Mouse (Mus musculus) embryonic facial prominence, embryonic 10.5 days (tissue): ENCODE results near the gene Fam19a5. TPM values are rescaled to one million over a fixed set of nuclear protein-coding genes. Genes with fewer than 3 reads are reported as not detected.

Source experiments
- DNase-seq: peaks from one replicate; pipeline ENCODE4 v3.0.0-alpha.2; 2017; ENCODE audit warnings: low spot score
- H3K27ac ChIP-seq: fragments of 300-500 bp; sonication (generic); replicated peaks from 2 replicates; pipeline ENCODE4 v1.5.1; 2016; ENCODE audit warnings: mild to moderate bottlenecking
- H3K27me3 ChIP-seq: fragments of 300-500 bp; sonication (generic); replicated peaks from 2 replicates; pipeline ENCODE4 v1.6.1; 2016; ENCODE audit warnings: low read depth, mild to moderate bottlenecking; ENCODE audit not compliant: poor library complexity, severe bottlenecking
- H3K36me3 ChIP-seq: fragments of 300-500 bp; sonication (generic); replicated peaks from 2 replicates; pipeline ENCODE4 v1.6.1; 2016; ENCODE audit warnings: mild to moderate bottlenecking, moderate library complexity
- H3K4me1 ChIP-seq: fragments of 300-500 bp; sonication (generic); 2 replicates; pipeline ENCODE4 v1.6.1; 2016
- H3K4me3 ChIP-seq: fragments of 300-500 bp; sonication (generic); 2 replicates; pipeline ENCODE4 v1.5.1; 2016; ENCODE audit warnings: mild to moderate bottlenecking, moderate library complexity
- H3K9me3 ChIP-seq: fragments of 300-500 bp; sonication (generic); 2 replicates; pipeline ENCODE4 v1.6.1; 2016; ENCODE audit warnings: mild to moderate bottlenecking
- WGBS: fragments of 180-500 bp; shearing (Covaris S2); methylation state at CpG from one replicate; pipeline ENCODE4 v1.1.7; 2016; 5-methylcytosine and 5-hydroxymethylcytosine counted together
- polyA plus RNA-seq: library from polyadenylated mRNA; unstranded; fragments of >200 nt; fragmentation: Nextera tagmentation; extraction: Ambion mirVana; gene quantifications from 2 replicates; pipeline ENCODE4 v1.2.1, GENCODE M21; 2016

Gene Fam19a5
- polyA plus RNA-seq: 4.4 and 5.5 TPM in 2 replicates

- 1% methylated on average over 56 of the region's 67 CpGs for WGBS
These were observed at the start of gene Fam19a5 for GRCm38 (mm10) chr15:87543599-87544338. Gene Fam19a5 (plus strand): TSS chr15:87544299.

GRCm38 (mm10) chr15:87501737-87502136 lies 42.4 kb upstream of the Fam19a5 start:
- no peaks in the 10 kb centered on the region for H3K9me3 ChIP-seq
- H3K27me3 ChIP-seq: no peaks in the 10 kb centered on the region
- 82% methylated on average over 3 of the region's 3 CpGs for WGBS
- no peaks in the 10 kb centered on the region for H3K4me1 ChIP-seq
- no peaks in the 10 kb centered on the region for H3K36me3 ChIP-seq
- H3K4me3 ChIP-seq: no peak overlapping the region
- H3K27ac ChIP-seq: no peak overlapping the region
- no peak for DNase-seq

More at GRCm38 (mm10) chr15:87543599-87544338, at the start of gene Fam19a5:
- no peaks in the 10 kb centered on the region for H3K36me3 ChIP-seq
- H3K27me3 ChIP-seq: peaks cover 73% of the 10 kb centered on the region
- H3K4me1 ChIP-seq: peaks cover 50% of the 10 kb centered on the region
- peak; percentile 82 for DNase-seq
- H3K4me3 ChIP-seq: peak within 1 kb of the TSS; percentile 74
- H3K9me3 ChIP-seq: no peaks in the 10 kb centered on the region
- H3K27ac ChIP-seq: peak within 1 kb of the TSS; percentile 84

- DNase-seq: no peak
- Histone ChIP-seq H3K4me1 (no peaks in the 10 kb centered on the region), H3K9me3 (no peaks in the 10 kb centered on the region), H3K27ac (no peak overlapping the region), H3K27me3 (no peaks in the 10 kb centered on the region), H3K4me3 (no peak overlapping the region), H3K36me3 (no peaks in the 10 kb centered on the region)
- WGBS: 69% methylated on average over 3 of the region's 3 CpGs
These were observed 36.8 kb upstream of the Fam19a5 start for GRCm38 (mm10) chr15:87507349-87507748.

GRCm38 (mm10) chr15:87510886-87511285 lies 33.2 kb upstream of the Fam19a5 start:
- no peaks in the 10 kb centered on the region for H3K27me3 ChIP-seq
- H3K9me3 ChIP-seq: no peaks in the 10 kb centered on the region
- WGBS: 93% methylated on average over 4 of the region's 4 CpGs
- no peak overlapping the region for H3K27ac ChIP-seq
- no peak overlapping the region for H3K4me3 ChIP-seq
- DNase-seq: no peak
- H3K36me3 ChIP-seq: no peaks in the 10 kb centered on the region
- H3K4me1 ChIP-seq: no peaks in the 10 kb centered on the region

- H3K9me3 ChIP-seq: no peaks in the 10 kb centered on the region
- no peak for DNase-seq
- no peaks in the 10 kb centered on the region for H3K4me1 ChIP-seq
- no peaks in the 10 kb centered on the region for H3K27me3 ChIP-seq
- no peak overlapping the region for H3K4me3 ChIP-seq
- no peaks in the 10 kb centered on the region for H3K36me3 ChIP-seq
- no peak overlapping the region for H3K27ac ChIP-seq
These were observed 25.9 kb upstream of the Fam19a5 start for GRCm38 (mm10) chr15:87518161-87518560.

GRCm38 (mm10) chr15:87529271-87529670 lies 14.8 kb upstream of the Fam19a5 start:
- Histone ChIP-seq H3K4me1 (no peaks in the 10 kb centered on the region), H3K9me3 (no peaks in the 10 kb centered on the region), H3K27ac (no peak overlapping the region), H3K27me3 (no peaks in the 10 kb centered on the region), H3K4me3 (no peak overlapping the region), H3K36me3 (no peaks in the 10 kb centered on the region)
- WGBS: 92% methylated on average over 4 of the region's 4 CpGs
- no peak for DNase-seq

- H3K4me3 ChIP-seq: no peak overlapping the region
- WGBS: 77% methylated on average over 1 of the region's 1 CpGs
- H3K36me3 ChIP-seq: no peaks in the 10 kb centered on the region
- H3K27ac ChIP-seq: no peak overlapping the region
- H3K27me3 ChIP-seq: peaks cover 57% of the 10 kb centered on the region
- H3K4me1 ChIP-seq: peaks cover 29% of the 10 kb centered on the region
- DNase-seq: no peak
- H3K9me3 ChIP-seq: 0 out of 2 replicates have a peak, but pooled peaks cover under 1% of the 10 kb centered on the region
These were observed 2.4 kb upstream of the Fam19a5 start for GRCm38 (mm10) chr15:87541656-87542055.

- under 1% methylated on average over 84 of the region's 84 CpGs for WGBS
- Histone ChIP-seq H3K9me3 (no peaks in the 10 kb centered on the region), H3K27me3 (peaks cover 81% of the 10 kb centered on the region), H3K36me3 (no peaks in the 10 kb centered on the region), H3K4me3 (peak overlapping the region; percentile 74), H3K27ac (peak overlapping the region; percentile 84), H3K4me1 (peaks cover 58% of the 10 kb centered on the region)
- peak; percentile 79 for DNase-seq
These were observed 466 bp downstream of the Fam19a5 start for GRCm38 (mm10) chr15:87544401-87545129.

- WGBS: 10% methylated on average over 18 of the region's 18 CpGs
- Histone ChIP-seq H3K9me3 (no peaks in the 10 kb centered on the region), H3K27ac (peak overlapping the region; percentile 84; the same call in 1 of the 2 replicates), H3K4me1 (peaks cover 61% of the 10 kb centered on the region), H3K27me3 (peaks cover 80% of the 10 kb centered on the region), H3K36me3 (no peaks in the 10 kb centered on the region), H3K4me3 (peak overlapping the region; percentile 74)
- no peak for DNase-seq
These were observed 1.1 kb downstream of the Fam19a5 start for GRCm38 (mm10) chr15:87545130-87545642.

GRCm38 (mm10) chr15:87545731-87546360 lies 1.7 kb downstream of the Fam19a5 start:
- H3K27ac ChIP-seq: no peak overlapping the region
- no peaks in the 10 kb centered on the region for H3K36me3 ChIP-seq
- H3K9me3 ChIP-seq: no peaks in the 10 kb centered on the region
- no peak for DNase-seq
- peaks cover 74% of the 10 kb centered on the region for H3K27me3 ChIP-seq
- peaks cover 63% of the 10 kb centered on the region for H3K4me1 ChIP-seq
- peak overlapping the region; percentile 74 for H3K4me3 ChIP-seq
- 19% methylated on average over 8 of the region's 8 CpGs for WGBS

GRCm38 (mm10) chr15:87547022-87547421 lies 2.9 kb downstream of the Fam19a5 start:
- Histone ChIP-seq H3K27ac (no peak overlapping the region), H3K27me3 (peaks cover 67% of the 10 kb centered on the region), H3K36me3 (no peaks in the 10 kb centered on the region), H3K4me1 (peaks cover 72% of the 10 kb centered on the region), H3K9me3 (no peaks in the 10 kb centered on the region), H3K4me3 (no peak overlapping the region)
- peak; percentile 69 for DNase-seq
- WGBS: 48% methylated on average over 5 of the region's 5 CpGs

GRCm38 (mm10) chr15:87549724-87550123 lies 5.6 kb downstream of the Fam19a5 start:
- no peak overlapping the region for H3K4me3 ChIP-seq
- H3K4me1 ChIP-seq: peaks cover 61% of the 10 kb centered on the region
- no peak overlapping the region for H3K27ac ChIP-seq
- WGBS: 74% methylated on average over 4 of the region's 4 CpGs
- no peaks in the 10 kb centered on the region for H3K9me3 ChIP-seq
- peaks cover 43% of the 10 kb centered on the region for H3K27me3 ChIP-seq
- DNase-seq: no peak
- H3K36me3 ChIP-seq: no peaks in the 10 kb centered on the region
